Mouse (Mus musculus) liver, embryonic 18 days (tissue): ENCODE data around the gene Msrb1. TPM values are rescaled to one million over a fixed set of nuclear protein-coding genes. Genes with fewer than 3 reads are reported as not detected.

Experiments
- polyA plus RNA-seq: library from polyadenylated mRNA; depleted of rRNA; stranded (reverse); fragments of >200 nt; gene quantifications from 2 replicates; pipeline ENCODE4 v1.2.3, GENCODE M21; 2012; rRNA removed

Gene Msrb1
- 91.0 and 112 TPM in 2 replicates for polyA plus RNA-seq

DNA sequence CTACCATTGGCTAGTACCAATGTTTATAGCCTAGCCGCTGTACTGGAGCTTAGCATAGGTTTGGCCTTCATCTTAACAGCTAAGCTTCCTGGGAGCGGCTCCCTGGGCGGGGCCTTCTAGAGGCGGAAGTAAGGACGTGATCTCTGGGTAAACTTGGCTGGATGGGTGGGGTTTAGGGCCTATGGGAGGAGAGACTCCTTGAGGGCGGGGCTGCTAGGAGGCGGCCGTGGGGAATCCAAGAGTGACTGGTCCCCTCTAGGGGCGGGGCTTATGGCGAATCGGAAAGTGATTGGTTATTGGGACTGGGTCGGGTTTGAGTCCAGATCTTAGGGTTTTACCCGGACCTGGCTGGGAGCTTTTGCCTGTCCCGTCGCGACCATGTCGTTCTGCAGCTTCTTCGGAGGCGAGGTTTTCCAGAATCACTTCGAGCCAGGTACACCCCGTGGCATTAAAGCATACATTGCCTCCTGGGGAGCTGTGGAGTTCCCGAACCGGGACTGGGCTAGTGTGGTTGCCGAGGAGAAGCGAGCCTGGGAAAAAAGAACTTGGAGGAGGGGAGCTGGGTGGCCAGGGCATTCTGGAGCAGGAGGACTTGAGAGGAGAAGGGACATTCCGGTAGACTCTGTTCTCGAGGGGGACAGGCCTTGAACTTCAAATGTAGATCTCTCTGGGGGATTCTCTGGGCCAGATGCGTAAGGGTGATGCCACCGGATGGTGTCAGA, at the start of gene Msrb1:
TSS of gene Msrb1 (plus strand) at position 313 of the 722 bp plus-strand sequence.

DNA sequence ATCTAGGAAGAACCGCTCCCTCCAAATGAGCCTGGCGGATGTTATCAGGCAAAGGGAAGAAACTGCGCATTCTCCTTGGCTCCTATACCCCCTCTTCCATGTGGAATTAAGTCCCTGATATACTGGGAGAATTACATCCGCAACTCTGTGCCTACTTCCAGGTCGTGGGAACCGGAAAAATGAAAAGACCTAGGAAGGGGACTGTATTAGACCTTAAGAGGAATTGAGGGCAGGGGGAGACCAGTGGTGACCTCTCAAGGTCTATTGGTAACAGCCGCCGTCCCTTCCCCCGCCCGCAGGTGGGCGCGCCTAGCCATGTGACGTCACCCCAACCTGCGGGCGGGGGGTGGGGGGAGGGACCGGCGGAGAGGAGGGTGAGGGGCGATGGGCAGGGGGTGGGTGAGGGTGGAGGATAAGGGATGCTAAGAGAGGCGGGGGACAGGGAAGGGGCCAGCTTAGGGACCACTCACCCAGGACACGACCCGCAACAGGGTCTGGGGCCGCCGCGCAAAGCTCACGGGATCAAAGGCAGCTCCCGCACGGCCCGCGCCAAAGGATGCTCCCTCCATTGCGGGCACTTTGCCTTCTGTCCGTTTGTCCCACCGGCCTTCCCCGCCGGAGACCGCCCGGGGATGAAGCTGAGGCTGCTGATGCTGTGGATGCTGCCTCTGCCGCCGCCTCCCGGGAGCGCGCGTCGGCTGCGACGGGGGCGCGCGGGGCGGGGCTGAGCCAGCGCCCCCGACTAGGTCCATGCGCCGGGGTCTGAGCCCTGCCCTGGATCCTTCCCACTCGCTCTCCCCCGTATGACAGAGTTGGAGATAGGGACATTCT, 47.0 kb upstream of the Msrb1 start, which contains the start of gene Syngr3:
TSS of gene Syngr3 (minus strand) at position 705 of the 831 bp plus-strand sequence.

DNA sequence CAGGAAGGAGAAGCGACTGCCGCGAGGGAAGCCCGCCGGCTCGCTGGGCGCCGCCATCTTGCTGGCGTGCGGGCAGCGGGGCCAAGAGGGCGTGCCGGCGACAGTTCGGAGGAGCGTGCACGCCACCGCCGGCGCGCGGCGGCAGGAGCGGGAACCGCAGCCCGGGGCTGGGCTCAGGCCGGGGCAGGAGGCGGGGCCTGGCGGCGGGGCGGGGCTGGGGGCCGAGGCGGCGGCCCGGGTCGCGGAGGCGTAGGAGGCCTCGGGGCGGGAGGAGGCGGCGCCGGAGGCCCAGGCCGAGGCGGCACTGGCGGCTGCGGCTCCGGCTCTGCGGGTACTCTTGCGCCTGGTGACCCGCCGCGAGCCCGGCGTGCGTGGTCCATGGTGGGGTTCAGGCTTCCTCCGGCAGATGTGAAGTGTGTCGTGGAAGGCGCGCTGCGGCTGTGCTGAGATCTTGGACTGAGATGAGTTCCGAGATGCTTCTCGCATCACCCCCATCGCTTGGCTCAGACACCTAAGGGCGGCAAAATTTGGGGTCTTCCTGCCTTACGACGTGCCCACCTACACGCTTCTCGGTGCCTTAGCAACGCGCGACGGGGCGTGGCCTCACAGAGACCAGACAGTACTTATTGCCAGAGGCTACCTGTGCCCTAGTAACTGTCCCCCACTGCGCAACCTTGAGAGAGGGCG, 40.3 kb upstream of the Msrb1 start, which contains the start of the genes Gfer and Noxo1:
TSS of gene Gfer (minus strand) at position 146 of the 687 bp plus-strand sequence.
TSS of gene Noxo1 (plus strand) at position 224 of the 687 bp plus-strand sequence.

GRCm38 (mm10) chr17:24706982-24707800, 29.3 kb upstream of the Msrb1 start, which contains the start of gene Tbl3:
Gene Tbl3 (minus strand): TSS chr17:24707660.

GRCm38 (mm10) chr17:24717943-24718342, 18.5 kb upstream of the Msrb1 start, which contains the start of the genes Rnf151 and Rps2:
Gene Rnf151 (minus strand): TSS chr17:24718063.
Gene Rps2 (plus strand): TSS chr17:24718116.

DNA sequence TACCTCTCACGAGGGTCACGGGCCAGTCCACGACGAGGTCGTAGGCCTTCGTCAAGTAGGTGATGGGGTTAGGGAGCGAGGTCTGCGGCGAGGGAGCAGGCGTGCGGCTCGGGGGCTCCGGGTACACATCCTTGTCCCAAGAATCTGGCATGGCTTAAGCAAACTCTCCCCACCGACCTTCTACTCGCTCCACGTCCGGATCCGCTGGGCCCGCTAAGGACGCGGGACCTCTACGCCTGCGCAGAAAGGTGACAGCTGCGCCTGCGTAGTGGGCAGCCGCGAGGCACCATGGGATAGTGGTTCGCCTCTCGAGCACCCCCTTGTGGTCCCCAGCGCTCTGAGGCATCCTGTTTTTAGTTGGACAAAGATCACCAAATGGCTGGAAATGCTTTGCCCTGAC, 12.3 kb upstream of the Msrb1 start, which contains the start of gene Ndufb10:
TSS of gene Ndufb10 (minus strand) at position 295 of the 400 bp plus-strand sequence.

GRCm38 (mm10) chr17:24727618-24728017, 8.8 kb upstream of the Msrb1 start, which contains the start of gene Rpl3l:
Gene Rpl3l (plus strand): TSS chr17:24727820.

GRCm38 (mm10) chr17:24752415-24753394, 16.3 kb downstream of the Msrb1 start, which contains the start of gene Hs3st6:
Gene Hs3st6 (plus strand): TSS chr17:24752988.

Other genes starting within 250 kb of the Msrb1 start
- 0.07 and 0.08 TPM in 2 replicates for gene Caskin1, start 248.0 kb upstream of the Msrb1 start, polyA plus RNA-seq
- 48.2 and 52.1 TPM in 2 replicates for gene Traf7, start 208.7 kb upstream of the Msrb1 start, polyA plus RNA-seq
- gene Rab26, start 202.4 kb upstream of the Msrb1 start, polyA plus RNA-seq: 0.24 and 0.30 TPM in 2 replicates
- gene Pkd1, start 186.8 kb upstream of the Msrb1 start, polyA plus RNA-seq: 3.8 and 5.0 TPM in 2 replicates
- 17.8 and 20.1 TPM in 2 replicates for gene Tsc2, start 104.0 kb upstream of the Msrb1 start, polyA plus RNA-seq
- gene Nthl1, start 104.0 kb upstream of the Msrb1 start, polyA plus RNA-seq: 5.8 and 6.5 TPM in 2 replicates
- gene Slc9a3r2, start 86.3 kb upstream of the Msrb1 start, polyA plus RNA-seq: 10.7 and 11.8 TPM in 2 replicates
- gene Npw, start 78.2 kb upstream of the Msrb1 start, polyA plus RNA-seq: 0.07 and 0.16 TPM in 2 replicates
- 21.7 and 27.6 TPM in 2 replicates for gene Zfp598, start 67.0 kb upstream of the Msrb1 start, polyA plus RNA-seq
- gene Syngr3, start 46.7 kb upstream of the Msrb1 start, polyA plus RNA-seq: 0.12 and 0.14 TPM in 2 replicates
- 18.4 and 20.5 TPM in 2 replicates for gene Gfer, start 40.5 kb upstream of the Msrb1 start, polyA plus RNA-seq
- 1.1 and 1.2 TPM in 2 replicates for gene Noxo1, start 40.4 kb upstream of the Msrb1 start, polyA plus RNA-seq
- 17.9 and 18.1 TPM in 2 replicates for gene Tbl3, start 29.0 kb upstream of the Msrb1 start, polyA plus RNA-seq
- gene Rnf151, start 18.6 kb upstream of the Msrb1 start, polyA plus RNA-seq: 0.10 TPM in 1 of 2 replicates, not detected in the other
- gene Rps2, start 18.5 kb upstream of the Msrb1 start, polyA plus RNA-seq: 1,642 and 1,684 TPM in 2 replicates
- 215 and 225 TPM in 2 replicates for gene Ndufb10, start 12.2 kb upstream of the Msrb1 start, polyA plus RNA-seq
- gene Rpl3l, start 8.8 kb upstream of the Msrb1 start, polyA plus RNA-seq: 0.11 and 0.13 TPM in 2 replicates
- gene Hs3st6, start 16.3 kb downstream of the Msrb1 start, polyA plus RNA-seq: 0.84 and 0.96 TPM in 2 replicates
- gene Meiob, start 67.6 kb downstream of the Msrb1 start, polyA plus RNA-seq: 0.49 and 0.74 TPM in 2 replicates
- 160 and 200 TPM in 2 replicates for gene Hagh, start 103.5 kb downstream of the Msrb1 start, polyA plus RNA-seq
- 43.4 and 44.7 TPM in 2 replicates for gene Fahd1, start 113.7 kb downstream of the Msrb1 start, polyA plus RNA-seq
- gene Igfals, start 129.4 kb downstream of the Msrb1 start, polyA plus RNA-seq: 12.4 and 15.1 TPM in 2 replicates
- gene Nubp2, start 149.7 kb downstream of the Msrb1 start, polyA plus RNA-seq: 15.4 and 17.7 TPM in 2 replicates
- gene Spsb3, start 150.0 kb downstream of the Msrb1 start, polyA plus RNA-seq: 26.4 and 28.2 TPM in 2 replicates
- 11.2 and 11.3 TPM in 2 replicates for gene Eme2, start 158.4 kb downstream of the Msrb1 start, polyA plus RNA-seq
- 52.2 and 58.3 TPM in 2 replicates for gene Mrps34, start 158.5 kb downstream of the Msrb1 start, polyA plus RNA-seq
- 32.3 and 35.5 TPM in 2 replicates for gene Nme3, start 159.9 kb downstream of the Msrb1 start, polyA plus RNA-seq
- gene Mapk8ip3, start 200.3 kb downstream of the Msrb1 start, polyA plus RNA-seq: 23.9 and 32.5 TPM in 2 replicates
- gene Jpt2, start 224.0 kb downstream of the Msrb1 start, polyA plus RNA-seq: 17.3 and 17.8 TPM in 2 replicates